Mouse (Mus musculus) ES-E14 (cell line): ENCODE data around the gene Isg20l2. TPM values are rescaled to one million over a fixed set of nuclear protein-coding genes. Genes with fewer than 3 reads are reported as not detected.

Experiments used
- DNase-seq: peaks from one replicate; pipeline ENCODE4 v3.0.0-alpha.2; 2013; ENCODE audit warnings: low read depth, low spot score
- H3K27ac ChIP-seq: 2 replicates; pipeline ENCODE4 v1.5.1; 2012; ENCODE audit warnings: low read depth, mild to moderate bottlenecking, low read length, moderate library complexity, mixed read lengths; ENCODE audit not compliant: poor library complexity, insufficient read depth, severe bottlenecking
- H3K36me3 ChIP-seq: 2 replicates; pipeline ENCODE4 v1.6.1; 2012; ENCODE audit warnings: mild to moderate bottlenecking, low read length, moderate library complexity, mixed read lengths; ENCODE audit not compliant: control insufficient read depth, poor library complexity, insufficient read depth, severe bottlenecking
- H3K4me1 ChIP-seq, 2 experiments: fragments of 150-350 bp in 1 of 2; sonication (generic) in 1 of 2; 2 replicates each; pipeline ENCODE4 v1.6.1; 2012; ENCODE audit warnings: low read length in 2 of 2, mild to moderate bottlenecking in 1 of 2, mixed read lengths in 1 of 2; ENCODE audit not compliant: control insufficient read depth in 2 of 2, insufficient read depth in 2 of 2, poor library complexity in 1 of 2
- H3K4me3 ChIP-seq, 2 experiments: fragments of 150-350 bp in 1 of 2; sonication (generic) in 1 of 2; 2 replicates each; pipeline ENCODE4 v1.5.1; 2012; ENCODE audit warnings: low read length in 2 of 2, low read depth in 1 of 2, mild to moderate bottlenecking in 1 of 2, mixed read lengths in 1 of 2; ENCODE audit not compliant: insufficient read depth in 1 of 2, poor library complexity in 1 of 2, severe bottlenecking in 1 of 2
- H3K9ac ChIP-seq: 2 replicates; pipeline ENCODE4 v1.6.1; 2012; ENCODE audit warnings: low read depth, mild to moderate bottlenecking, low read length, mixed read lengths; ENCODE audit not compliant: poor library complexity, insufficient read depth, severe bottlenecking
- H3K9me3 ChIP-seq: fragments of 150-350 bp; sonication (generic); 2 replicates; pipeline ENCODE4 v1.6.1; 2012; ENCODE audit warnings: low read depth, mild to moderate bottlenecking, low read length; ENCODE audit not compliant: control insufficient read depth, insufficient read depth
- CHD2 ChIP-seq: IDR thresholded peaks from 2 replicates; pipeline ENCODE4 v1.6.1; 2014; ENCODE audit warnings: mild to moderate bottlenecking, low read depth, low read length, inconsistent platforms
- HCFC1 ChIP-seq: IDR thresholded peaks from 2 replicates; pipeline ENCODE4 v1.6.1; 2012; ENCODE audit warnings: low read length, inconsistent platforms, borderline replicate concordance; ENCODE audit not compliant: insufficient read depth
- MAFK ChIP-seq: IDR thresholded peaks from 2 replicates; pipeline ENCODE4 v1.6.1; 2014; ENCODE audit warnings: mild to moderate bottlenecking, low read depth, low read length, inconsistent platforms; ENCODE audit not compliant: insufficient read depth
- ZC3H11A ChIP-seq: IDR thresholded peaks from 2 replicates; pipeline ENCODE4 v1.6.1; 2012; ENCODE audit warnings: low read depth, mild to moderate bottlenecking, inconsistent platforms, low read length, borderline replicate concordance
- ZNF384 ChIP-seq: IDR thresholded peaks from 2 replicates; pipeline ENCODE4 v1.6.1; 2012; ENCODE audit warnings: low read depth, low read length, inconsistent platforms
- in situ Hi-C, 2 experiments: fragments of 600-800 bp; cut with MboI; formaldehyde crosslinking; loops; one replicate each; pipeline ENCODE4 v1.15.1; 2025; ENCODE audit warnings: low sequenced_read_pairs in 2 of 2, inconsistent platforms in 1 of 2; ENCODE audit not compliant: unreplicated experiment in 2 of 2
- total RNA-seq: library from RNA; depleted of rRNA; stranded (reverse); fragments of 300-350 nt; gene quantifications from 2 replicates; pipeline ENCODE4 v1.2.3, GENCODE M21; 2012

The Isg20l2 gene
- total RNA-seq, 1 experiment: 40.1 TPM

GRCm38 (mm10) chr3:87979493-87979892, 49.4 kb downstream of the Isg20l2 start:
- DNase-seq: no peak
- TF ChIP-seq ZC3H11A (no peak), MAFK (no peak), ZNF384 (no peak), HCFC1 (no peak), CHD2 (no peak)
- Histone ChIP-seq H3K4me1 (peaks cover 2 to 15% of the 10 kb centered on the region in 2 experiments; a peak in 2 of 4 replicates), H3K4me3 (no peak overlapping the region), H3K9ac (no peak overlapping the region), H3K36me3 (no peaks in the 10 kb centered on the region), H3K9me3 (no peaks in the 10 kb centered on the region), H3K27ac (no peak overlapping the region)
- in situ Hi-C loops: no loop called here

GRCm38 (mm10) chr3:87980085-87980484, 50.0 kb downstream of the Isg20l2 start:
- no peak overlapping the region for H3K27ac ChIP-seq
- H3K9me3 ChIP-seq: no peaks in the 10 kb centered on the region
- in situ Hi-C loops: no loop called here
- DNase-seq: no peak
- TF ChIP-seq ZC3H11A: no peak
- no peak for TF ChIP-seq MAFK
- no peak for TF ChIP-seq CHD2
- no peak for TF ChIP-seq ZNF384
- no peak for TF ChIP-seq HCFC1
- no peak overlapping the region for H3K9ac ChIP-seq
- H3K36me3 ChIP-seq: no peaks in the 10 kb centered on the region
- H3K4me3 ChIP-seq: no peak overlapping the region
- peaks cover 2 to 15% of the 10 kb centered on the region in 2 experiments; a peak in 2 of 4 replicates for H3K4me1 ChIP-seq

GRCm38 (mm10) chr3:87980728-87981127, 50.6 kb downstream of the Isg20l2 start:
- Histone ChIP-seq H3K4me3 (no peak overlapping the region), H3K9ac (no peak overlapping the region), H3K27ac (no peak overlapping the region), H3K4me1 (peaks cover 2 to 12% of the 10 kb centered on the region in 2 experiments; a peak in 2 of 4 replicates), H3K9me3 (no peaks in the 10 kb centered on the region), H3K36me3 (no peaks in the 10 kb centered on the region)
- no peak for DNase-seq
- in situ Hi-C loops: no loop called here
- TF ChIP-seq CHD2 (no peak), ZC3H11A (no peak), ZNF384 (no peak), MAFK (no peak)

GRCm38 (mm10) chr3:87981214-87981760, 51.2 kb downstream of the Isg20l2 start:
- in situ Hi-C loops: no loop called here
- Histone ChIP-seq H3K9ac (no peak overlapping the region), H3K4me3 (no peak overlapping the region), H3K36me3 (no peaks in the 10 kb centered on the region), H3K4me1 (peaks cover 2 to 12% of the 10 kb centered on the region in 2 experiments; a peak in 2 of 4 replicates), H3K9me3 (no peaks in the 10 kb centered on the region), H3K27ac (no peak overlapping the region)
- TF ChIP-seq ZC3H11A: no peak
- DNase-seq: no peak
